Mouse (Mus musculus): ENCODE data around the gene Kcnk7. TPM values are rescaled to one million over a fixed set of nuclear protein-coding genes. Genes with fewer than 3 reads are reported as not detected.
"Not testable (repeated sequence)": the region's sequence is repeated elsewhere in the genome, so short reads cannot be mapped to it uniquely, and the experiment has no call there.

Kcnk7 gene
- polyA plus RNA-seq, 1 experiment from 2014 or later: 0.06 TPM

- no peak for DNase-seq (ENCODE audit: low read depth, low spot score)
Observed at GRCm38 (mm10) chr19:5680432-5680831, 23.7 kb upstream of the Kcnk7 start.

GRCm38 (mm10) chr19:5684236-5684635 is 19.9 kb upstream of the Kcnk7 start:
- CTCF ChIA-PET: no interaction called here
- H3K27me3 ChIP-seq: no peaks in the 10 kb centered on the region
- ATAC-seq: no peak
- in situ Hi-C loops (cut with MboI; ENCODE audit: low pct_unique_long_range_greater_than_20kb): no loop called here
- TF ChIP-seq CTCF (IDR thresholded peaks at IDR 0.05): no peak
- POLR2A ChIA-PET: no interaction called here
- no peak for DNase-seq (ENCODE audit: low read depth, low spot score)

More at GRCm38 (mm10) chr19:5680432-5680831, 23.7 kb upstream of the Kcnk7 start:
- ChIA-PET CTCF (no interaction called here), POLR2A (no interaction called here)
- no peak for ATAC-seq
- in situ Hi-C loops (cut with MboI; ENCODE audit: low pct_unique_long_range_greater_than_20kb): no loop called here
- H3K27me3 ChIP-seq: no peaks in the 10 kb centered on the region
- TF ChIP-seq CTCF (IDR thresholded peaks at IDR 0.05): no peak

GRCm38 (mm10) chr19:5684985-5685384 is 19.2 kb upstream of the Kcnk7 start:
- in situ Hi-C loops (cut with MboI; ENCODE audit: low pct_unique_long_range_greater_than_20kb): no loop called here
- no peak for TF ChIP-seq CTCF (IDR thresholded peaks at IDR 0.05)
- ChIA-PET POLR2A (no interaction called here), CTCF (no interaction called here)
- DNase-seq (ENCODE audit: low read depth, low spot score): no peak
- no peak for ATAC-seq
- H3K27me3 ChIP-seq: no peaks in the 10 kb centered on the region

- no peak for TF ChIP-seq CTCF (IDR thresholded peaks at IDR 0.05)
- DNase-seq (ENCODE audit: low read depth, low spot score) (no peak), ATAC-seq (no peak)
- in situ Hi-C loops (cut with MboI; ENCODE audit: low pct_unique_long_range_greater_than_20kb): no loop called here
- ChIA-PET POLR2A (no interaction called here), CTCF (no interaction called here)
- no peaks in the 10 kb centered on the region for H3K27me3 ChIP-seq
Observed at GRCm38 (mm10) chr19:5685431-5685830, 18.7 kb upstream of the Kcnk7 start.

- no peak for DNase-seq (ENCODE audit: low read depth, low spot score)
- no peak for TF ChIP-seq CTCF (IDR thresholded peaks at IDR 0.05)
- CTCF ChIA-PET: no interaction called here
- POLR2A ChIA-PET: no interaction called here
- ATAC-seq: no peak
- in situ Hi-C loops (cut with MboI; ENCODE audit: low pct_unique_long_range_greater_than_20kb): no loop called here
- H3K27me3 ChIP-seq: no peaks in the 10 kb centered on the region
Observed at GRCm38 (mm10) chr19:5685861-5686260, 18.3 kb upstream of the Kcnk7 start.

- no peaks in the 10 kb centered on the region for H3K27me3 ChIP-seq
- no peak for TF ChIP-seq CTCF (IDR thresholded peaks at IDR 0.05)
- DNase-seq (ENCODE audit: low read depth, low spot score): no peak
- in situ Hi-C loops (cut with MboI; ENCODE audit: low pct_unique_long_range_greater_than_20kb): no loop called here
- CTCF ChIA-PET: no interaction called here
- no peak for ATAC-seq
- POLR2A ChIA-PET: no interaction called here
Observed at GRCm38 (mm10) chr19:5686437-5686836, 17.7 kb upstream of the Kcnk7 start.

GRCm38 (mm10) chr19:5686954-5687353 is 17.2 kb upstream of the Kcnk7 start:
- CTCF ChIA-PET: interaction anchor here (0.7 kb wide), 2 partner anchors 8 to 16 kb away, joined by 3 read pairs; no protein-coding TSS in a partner anchor
- H3K27me3 ChIP-seq; DNase-seq (ENCODE audit: low read depth, low spot score); ATAC-seq; in situ Hi-C loops (cut with MboI; ENCODE audit: low pct_unique_long_range_greater_than_20kb); POLR2A ChIA-PET: not testable (repeated sequence)

- POLR2A ChIA-PET: no interaction called here
- in situ Hi-C loops (cut with MboI; ENCODE audit: low pct_unique_long_range_greater_than_20kb): no loop called here
- ATAC-seq: no peak
Observed at GRCm38 (mm10) chr19:5687738-5688137, 16.4 kb upstream of the Kcnk7 start.

GRCm38 (mm10) chr19:5688200-5689087 is 15.7 kb upstream of the Kcnk7 start, which contains the start of the genes Map3k11 and Pcnx3:
Gene Map3k11 (plus strand): TSS chr19:5688742.
Gene Pcnx3 (minus strand): TSS chr19:5688908.
- POLR2A ChIA-PET: interaction anchor here (0.7 to 1.3 kb wide), 5 partner anchors 16 to 499 kb away, joined by 3 read pairs; partner anchors contain the start of gene Rela
- TF ChIP-seq CTCF (IDR thresholded peaks at IDR 0.05): no peak
- no peaks in the 10 kb centered on the region for H3K27me3 ChIP-seq
- ATAC-seq (peak; percentile 54), DNase-seq (ENCODE audit: low read depth, low spot score) (peak; percentile 97)
- CTCF ChIA-PET: interaction anchor here (0.9 to 1.8 kb wide), 3 partner anchors 61 to 120 kb away, joined by 3 to 6 read pairs (median 6); partner anchors contain the start of gene Ap5b1
- in situ Hi-C loops (cut with MboI; ENCODE audit: low pct_unique_long_range_greater_than_20kb): no loop called here

More at GRCm38 (mm10) chr19:5687738-5688137, 16.4 kb upstream of the Kcnk7 start:
- no peak for TF ChIP-seq CTCF (IDR thresholded peaks at IDR 0.05)
- no peaks in the 10 kb centered on the region for H3K27me3 ChIP-seq
- CTCF ChIA-PET: no interaction called here
- DNase-seq (ENCODE audit: low read depth, low spot score): no peak

GRCm38 (mm10) chr19:5689088-5689428 is 15.1 kb upstream of the Kcnk7 start:
- H3K27me3 ChIP-seq: no peaks in the 10 kb centered on the region
- in situ Hi-C loops (cut with MboI; ENCODE audit: low pct_unique_long_range_greater_than_20kb): no loop called here
- DNase-seq (ENCODE audit: low read depth, low spot score): peak; percentile 12
- CTCF ChIA-PET: interaction anchor here (0.9 to 2.5 kb wide), 4 partner anchors 22 to 121 kb away, joined by 3 to 10 read pairs (median 6); partner anchors contain the start of gene Ap5b1
- no peak for ATAC-seq
- POLR2A ChIA-PET: interaction anchor here (0.7 to 1.8 kb wide), 11 partner anchors 9 to 498 kb away, joined by 3 to 5 read pairs (median 3); partner anchors contain the start of genes Rela and Sipa1
- no peak for TF ChIP-seq CTCF (IDR thresholded peaks at IDR 0.05)

All from Patski (cell line).